Mouse (Mus musculus) inflammation-experienced regulatory T-cells, adult 6 months (primary cell): ENCODE measurements around the gene Kcnj8. TPM values are rescaled to one million over a fixed set of nuclear protein-coding genes. Genes with fewer than 3 reads are reported as not detected.
A peak's percentile ranks its signal among the peaks of the same experiment; 100 is the strongest.

Source experiments
- ATAC-seq: one replicate; pipeline ENCODE4 v1.8.0; 2017
- polyA plus RNA-seq, 3 experiments: library from polyadenylated mRNA; unstranded; fragments of 100-300 nt; shearing (Covaris generic); gene quantifications; one replicate each; pipeline ENCODE4 v1.2.1; 2017

Gene Kcnj8
- polyA plus RNA-seq: under 1 TPM in 1 of 3 experiments, not detected in 2; 0.19 TPM

- ATAC-seq: no peak
Observed at GRCm38 (mm10) chr6:142571055-142571618, at the start of gene Kcnj8. Kcnj8 (minus strand) TSS chr6:142571614.

- ATAC-seq: no peak
Observed at GRCm38 (mm10) chr6:142616659-142617058, 45.2 kb upstream of the Kcnj8 start.

GRCm38 (mm10) chr6:142614324-142614723 lies 42.9 kb upstream of the Kcnj8 start:
- ATAC-seq: no peak

GRCm38 (mm10) chr6:142612366-142612765 lies 41.0 kb upstream of the Kcnj8 start:
- ATAC-seq: no peak

- ATAC-seq: no peak
Observed at GRCm38 (mm10) chr6:142609401-142610373, 38.3 kb upstream of the Kcnj8 start.

DNA sequence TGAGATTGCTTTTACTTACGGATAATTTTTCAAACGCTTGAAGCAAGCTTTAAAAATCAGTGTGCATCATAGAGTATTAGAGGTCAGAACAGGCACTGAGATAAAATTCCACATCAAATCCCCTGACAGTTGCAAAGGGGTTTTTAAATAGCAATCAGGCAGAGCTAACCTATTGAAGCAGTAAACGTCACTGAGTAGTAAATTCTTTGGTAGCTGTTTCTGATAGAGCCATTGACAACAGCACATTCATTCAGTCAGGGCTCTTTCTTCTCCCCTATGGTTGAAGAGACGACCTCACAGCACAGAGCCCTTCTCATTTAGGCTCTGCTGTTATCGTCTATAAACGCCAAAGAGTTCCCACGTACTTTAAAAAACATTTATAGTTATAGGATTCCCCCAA lies 35.7 kb upstream of the Kcnj8 start:
- ATAC-seq: no peak

DNA sequence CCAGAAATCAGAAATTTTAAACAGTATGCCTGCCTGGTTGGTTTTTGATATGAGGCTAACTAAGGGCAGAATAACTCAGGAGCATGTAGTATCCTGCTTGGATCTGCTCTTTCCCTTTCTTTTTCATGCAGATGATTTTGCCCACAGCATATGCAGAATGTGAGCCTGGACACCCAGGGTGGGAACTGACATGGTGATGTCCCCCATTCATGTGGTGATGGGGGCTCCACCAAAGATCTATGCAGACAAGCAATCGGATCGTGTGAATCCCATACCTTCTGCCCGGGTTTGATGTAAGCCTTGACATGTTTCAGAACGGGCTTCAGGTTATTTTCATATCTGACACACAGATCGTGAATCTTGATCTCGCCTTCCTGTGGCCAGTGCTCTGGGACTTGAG lies 31.4 kb upstream of the Kcnj8 start:
- ATAC-seq: no peak

- ATAC-seq: no peak
Observed at GRCm38 (mm10) chr6:142578831-142579230, 7.4 kb upstream of the Kcnj8 start.

DNA sequence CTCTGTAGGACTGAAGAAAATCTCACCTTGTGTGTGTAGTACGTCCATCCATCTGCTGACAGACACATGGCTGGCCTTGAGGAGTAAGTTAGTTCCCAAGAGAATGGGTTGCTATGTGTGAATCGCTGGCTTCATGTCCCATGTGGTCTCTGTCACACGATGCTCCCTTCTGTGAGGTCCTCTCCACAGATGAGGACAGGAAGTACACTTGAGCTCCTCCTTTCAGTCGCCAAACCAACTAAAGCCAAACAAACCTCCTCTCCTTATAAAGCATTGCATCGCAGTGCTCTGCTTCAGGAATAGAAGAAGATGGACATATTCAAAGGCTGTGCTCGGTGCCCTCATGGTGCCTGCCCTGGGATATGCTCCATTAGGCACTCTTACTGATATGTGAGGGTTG lies 6.4 kb upstream of the Kcnj8 start:
- ATAC-seq: no peak

GRCm38 (mm10) chr6:142572876-142573275 lies 1.5 kb upstream of the Kcnj8 start:
- ATAC-seq: no peak

DNA sequence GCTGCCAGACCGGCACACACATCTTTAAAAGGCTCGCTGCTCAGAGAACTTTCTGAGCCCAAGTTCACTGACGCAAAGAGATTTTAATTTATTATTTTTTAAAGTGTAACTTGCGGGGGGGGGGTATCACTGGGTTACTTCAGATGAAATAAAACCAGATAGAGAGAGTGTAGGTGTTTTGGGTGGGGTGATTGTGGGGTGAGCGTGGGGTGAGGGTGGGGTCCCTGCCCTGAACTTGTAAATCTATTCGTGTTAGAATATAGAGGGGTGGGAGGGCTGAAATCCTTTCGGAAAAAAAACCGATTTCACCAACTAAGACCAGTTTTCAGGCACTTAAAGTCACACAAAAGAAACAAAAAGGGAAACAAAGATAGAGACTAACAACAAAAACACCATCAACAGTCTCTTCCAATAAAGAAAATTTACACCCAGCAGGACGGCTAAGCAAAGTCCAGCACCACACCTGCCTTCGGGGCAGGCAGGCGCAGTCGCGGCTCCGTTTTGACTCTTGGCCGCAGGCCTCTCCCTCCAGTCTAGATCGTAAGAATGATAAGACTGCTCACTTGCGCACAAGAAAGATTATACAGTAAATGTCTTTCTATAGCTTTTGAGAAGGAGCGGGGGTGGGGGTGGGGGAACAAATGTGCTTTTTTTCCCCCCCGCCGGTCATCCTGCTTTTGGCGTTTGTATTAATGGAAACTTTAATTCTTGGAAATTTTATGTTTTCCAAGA lies 381 bp upstream of the Kcnj8 start:
- ATAC-seq: no peak

GRCm38 (mm10) chr6:142570046-142570770 lies 1.2 kb downstream of the Kcnj8 start:
- no peak for ATAC-seq

DNA sequence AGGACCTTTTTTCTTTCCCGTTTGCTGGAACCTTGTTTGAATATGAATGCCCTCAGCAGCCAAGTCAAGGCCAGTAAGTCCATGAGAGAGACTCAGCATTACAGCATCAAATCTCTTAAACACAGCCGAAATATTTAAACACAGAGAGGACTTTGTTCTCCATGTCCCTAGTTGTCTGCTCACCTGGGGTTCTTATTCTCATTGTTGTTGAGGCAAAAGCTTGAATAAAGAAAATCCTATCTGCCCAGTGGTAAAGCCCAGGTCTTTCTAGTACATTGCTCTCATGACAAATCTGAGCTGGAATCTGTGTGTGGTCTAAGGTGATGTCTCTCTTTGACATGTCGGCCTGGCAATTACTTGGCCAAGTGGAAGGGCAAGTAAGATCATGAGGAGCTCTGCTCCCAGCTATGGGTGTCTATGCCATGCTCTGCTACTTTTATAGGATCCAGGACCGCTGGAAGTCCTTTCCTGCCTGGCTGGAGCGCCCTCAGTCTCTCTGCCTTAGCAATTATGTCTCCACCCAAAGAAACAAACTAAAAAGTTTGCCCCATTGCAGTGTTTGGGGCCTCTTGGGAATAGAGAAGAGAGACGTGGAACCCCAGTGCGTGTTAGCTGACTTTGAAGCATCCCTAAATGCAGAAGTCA lies 2.6 kb downstream of the Kcnj8 start:
- ATAC-seq: no peak

GRCm38 (mm10) chr6:142567452-142567851 lies 4.0 kb downstream of the Kcnj8 start:
- ATAC-seq: no peak

DNA sequence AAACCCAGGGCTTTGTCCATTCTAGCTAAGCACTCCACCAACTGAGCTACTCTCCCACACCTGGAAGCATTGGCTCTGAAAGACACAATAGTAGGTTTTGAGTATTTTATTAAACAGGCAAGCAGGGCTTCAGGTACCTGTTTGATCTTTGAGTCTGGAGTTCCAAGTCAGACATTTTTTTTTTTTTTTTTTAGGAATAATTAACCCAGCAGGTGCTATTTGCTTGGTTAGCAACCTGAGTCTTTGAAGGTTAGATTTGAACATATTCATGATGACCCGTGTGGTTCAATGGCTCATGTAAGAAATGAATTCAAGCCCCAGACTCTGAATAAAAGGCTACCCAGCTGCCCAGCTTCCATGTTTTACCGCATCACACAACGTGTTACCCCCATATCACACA lies 6.7 kb downstream of the Kcnj8 start:
- no peak for ATAC-seq

- peak; percentile 65 for ATAC-seq
Observed at GRCm38 (mm10) chr6:142561151-142561550, 10.3 kb downstream of the Kcnj8 start.

DNA sequence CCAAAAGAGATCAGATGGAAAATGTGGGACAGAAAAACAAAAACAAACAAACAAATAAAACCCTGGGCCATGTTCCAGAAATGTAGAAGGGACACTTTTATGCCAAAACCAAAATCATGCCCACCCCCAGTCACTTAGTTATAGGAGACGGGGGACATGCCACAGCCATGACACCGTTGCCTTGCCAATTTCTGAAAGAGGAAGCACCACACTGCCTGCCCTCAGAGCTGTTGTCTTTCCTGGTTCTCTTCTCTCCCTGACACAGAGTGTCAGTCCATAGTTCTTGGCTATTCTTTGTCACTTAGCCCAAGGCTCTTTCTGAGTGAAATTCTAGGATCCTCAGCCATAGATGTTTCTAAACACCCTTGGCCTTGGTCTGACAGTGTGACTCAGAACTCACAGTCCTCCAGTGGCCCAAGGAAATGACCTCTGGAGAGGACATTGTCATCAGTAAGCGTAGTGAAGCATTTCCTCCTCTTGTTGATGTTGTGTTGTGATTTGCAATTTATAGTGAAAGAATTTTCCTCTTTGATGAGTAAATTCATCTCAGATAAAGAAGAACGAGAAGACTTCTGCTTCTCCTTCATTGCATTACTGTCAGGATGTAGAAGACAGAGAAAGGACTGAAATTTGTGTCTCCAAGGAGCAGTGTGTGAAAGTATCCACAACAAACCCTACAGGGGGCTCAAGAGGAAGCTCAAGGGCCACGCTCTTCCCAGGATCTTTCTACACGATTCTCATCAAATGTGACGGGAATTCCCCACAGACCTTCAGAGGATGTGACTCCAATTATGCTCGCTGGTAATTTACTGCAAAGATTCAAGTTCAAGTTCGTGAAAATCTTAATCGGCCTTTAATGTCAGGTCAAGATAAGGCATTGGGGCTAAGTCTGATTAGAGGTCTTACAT lies 12.4 kb downstream of the Kcnj8 start:
- no peak for ATAC-seq

DNA sequence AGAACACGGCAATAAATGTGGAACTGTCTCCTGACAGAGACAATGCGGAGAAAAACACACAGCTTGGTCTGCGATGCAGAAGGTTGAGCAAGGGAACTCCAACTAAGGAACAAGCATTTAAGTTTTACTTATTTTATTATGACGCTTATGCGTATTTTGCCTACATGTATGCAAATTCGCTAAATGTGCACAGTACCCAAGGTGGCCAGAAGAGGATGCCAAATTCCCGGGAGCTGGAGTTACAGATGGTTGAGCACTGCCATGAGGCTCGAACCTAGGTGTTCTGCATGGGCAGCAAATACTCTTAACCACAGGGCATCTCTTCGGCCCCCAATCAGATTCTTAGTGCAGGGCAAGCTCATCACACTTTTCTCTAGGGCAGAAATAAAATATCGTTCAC lies 13.3 kb downstream of the Kcnj8 start:
- ATAC-seq: no peak

DNA sequence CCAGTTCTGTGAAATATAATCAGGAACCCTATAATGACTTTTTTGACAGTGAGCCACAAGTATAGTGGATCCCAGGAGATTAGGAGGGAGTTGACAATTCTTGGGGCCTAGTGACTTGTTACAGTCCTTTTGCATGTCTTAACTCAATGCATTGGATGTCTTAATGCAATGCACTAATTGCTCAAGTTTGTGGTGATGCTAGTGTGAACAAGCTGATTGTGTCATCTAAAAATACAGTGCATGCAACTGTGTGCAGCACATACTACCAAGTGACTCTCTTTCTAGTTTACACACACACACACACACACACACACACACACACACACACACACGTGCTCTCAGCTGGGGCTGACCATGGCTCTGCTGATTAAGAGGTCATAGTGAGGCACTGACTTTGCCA lies 15.4 kb downstream of the Kcnj8 start:
- no peak for ATAC-seq

DNA sequence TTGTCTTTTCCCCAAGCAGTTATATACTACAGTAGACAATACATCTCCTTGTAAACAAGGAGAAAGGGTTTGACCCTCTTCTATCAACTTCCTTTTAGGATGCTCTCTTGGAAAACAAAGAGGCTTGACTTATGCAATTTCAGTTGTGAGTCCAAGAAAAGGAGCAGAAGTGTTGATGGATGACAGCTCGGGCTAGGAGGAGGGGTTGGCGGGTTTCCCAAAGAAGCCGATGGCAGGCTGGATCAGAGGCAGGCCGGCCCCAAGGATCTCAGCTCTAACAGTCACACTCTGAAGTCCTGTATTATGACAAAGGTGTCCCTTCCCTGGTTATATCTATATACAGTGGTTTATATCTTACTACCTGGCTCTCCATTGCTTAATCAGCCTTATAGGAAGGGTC lies 19.9 kb downstream of the Kcnj8 start:
- no peak for ATAC-seq

GRCm38 (mm10) chr6:142550871-142551270 lies 20.5 kb downstream of the Kcnj8 start:
- ATAC-seq: no peak
